Mouse (Mus musculus) myocyte (in vitro differentiated cells): ENCODE data around the gene Ifit1bl2. TPM values are rescaled to one million over a fixed set of nuclear protein-coding genes. Genes with fewer than 3 reads are reported as not detected.

Source experiments
- H3K27me3 ChIP-seq: one replicate; pipeline ENCODE4 v1.6.1; 2011; ENCODE audit not compliant: control insufficient read depth, insufficient read depth, insufficient read length
- H3K36me3 ChIP-seq: one replicate; pipeline ENCODE4 v1.6.1; 2011; ENCODE audit not compliant: control insufficient read depth, insufficient read depth
- H3K4me2 ChIP-seq: one replicate; pipeline ENCODE4 v1.6.1; 2011; ENCODE audit warnings: low read depth, control low read depth
- H3K4me3 ChIP-seq: one replicate; pipeline ENCODE4 v1.5.1; 2011; ENCODE audit warnings: mild to moderate bottlenecking, control low read depth, moderate library complexity
- H3K79me2 ChIP-seq: one replicate; pipeline ENCODE4 v1.6.1; 2011; ENCODE audit not compliant: control insufficient read depth, insufficient read depth
- H3ac ChIP-seq: one replicate; pipeline ENCODE4 v1.6.1; 2011; ENCODE audit not compliant: control insufficient read depth, insufficient read length
- CEBPB ChIP-seq: IDR thresholded peaks from 2 replicates; pipeline ENCODE4 v1.6.1; 2011; ENCODE audit warnings: mild to moderate bottlenecking, moderate library complexity; ENCODE audit not compliant: poor library complexity, insufficient read depth, severe bottlenecking
- E2F4 ChIP-seq: IDR thresholded peaks from one replicate; pipeline ENCODE4 v1.6.1; 2011; ENCODE audit warnings: mild to moderate bottlenecking, control low read depth, moderate library complexity; ENCODE audit not compliant: insufficient read depth
- MAX ChIP-seq: IDR thresholded peaks from one replicate; pipeline ENCODE4 v1.6.1; 2011; ENCODE audit warnings: low read depth, mild to moderate bottlenecking, control low read depth
- MYOD1 ChIP-seq, 3 experiments: IDR thresholded peaks; one replicate each; pipeline ENCODE4 v1.6.1; 2011; ENCODE audit warnings: control low read depth in 2 of 3, low read depth in 2 of 3, mild to moderate bottlenecking in 2 of 3, moderate library complexity in 1 of 3; ENCODE audit not compliant: insufficient read length in 2 of 3, control insufficient read depth in 1 of 3
- MYOG ChIP-seq, 3 experiments: IDR thresholded peaks; one replicate each; pipeline ENCODE4 v1.6.1; 2011; ENCODE audit warnings: control low read depth in 2 of 3, low read depth in 2 of 3, mild to moderate bottlenecking in 2 of 3; ENCODE audit not compliant: insufficient read length in 2 of 3, control insufficient read depth in 1 of 3, insufficient read depth in 1 of 3
- POLR2A ChIP-seq: IDR thresholded peaks from one replicate; pipeline ENCODE4 v1.6.1; 2011; ENCODE audit warnings: low read depth, mild to moderate bottlenecking, control low read depth, moderate library complexity; ENCODE audit not compliant: insufficient read length
- POLR2AphosphoS2 ChIP-seq: IDR thresholded peaks from one replicate; pipeline ENCODE4 v1.6.1; 2011; ENCODE audit warnings: low read depth, control low read depth; ENCODE audit not compliant: insufficient read length
- REST ChIP-seq: IDR thresholded peaks from one replicate; pipeline ENCODE4 v1.6.1; 2011; ENCODE audit warnings: mild to moderate bottlenecking, control low read depth, moderate library complexity; ENCODE audit not compliant: insufficient read depth, insufficient read length
- SRF ChIP-seq: IDR thresholded peaks from one replicate; pipeline ENCODE4 v1.6.1; 2011; ENCODE audit warnings: low read depth; ENCODE audit not compliant: control insufficient read depth, insufficient read length
- TCF12 ChIP-seq: IDR thresholded peaks from one replicate; pipeline ENCODE4 v1.6.1; 2011; ENCODE audit warnings: mild to moderate bottlenecking, control low read depth; ENCODE audit not compliant: poor library complexity, insufficient read depth, severe bottlenecking
- TCF3 ChIP-seq: IDR thresholded peaks from one replicate; pipeline ENCODE4 v1.6.1; 2011; ENCODE audit warnings: low read depth, control low read depth; ENCODE audit not compliant: insufficient read length
- USF1 ChIP-seq: IDR thresholded peaks from one replicate; pipeline ENCODE4 v1.6.1; 2011; ENCODE audit warnings: low read depth, mild to moderate bottlenecking, control low read depth, moderate library complexity
- polyA plus RNA-seq: library from polyadenylated mRNA; unstranded; fragments of >200 nt; fragmentation: generic; extraction: Trizol; gene quantifications from one replicate; pipeline ENCODE4 v1.2.1, GENCODE M21; 2012; ENCODE audit warnings: missing spikeins

Gene Ifit1bl2
- polyA plus RNA-seq, 1 experiment, result 0.02 TPM

GRCm38 (mm10) chr19:34577121-34577520 lies 63.4 kb downstream of the Ifit1bl2 start:
- H3K4me2 ChIP-seq, result no peak overlapping the region
- H3K4me3 ChIP-seq, result no peak overlapping the region
- H3K79me2 ChIP-seq, result no peaks in the 10 kb centered on the region
- H3ac ChIP-seq, result no peak overlapping the region
- H3K27me3 ChIP-seq, result no peaks in the 10 kb centered on the region
- no peaks in the 10 kb centered on the region for H3K36me3 ChIP-seq
- TF ChIP-seq POLR2A (no peak), TCF12 (no peak), REST (no peak)

GRCm38 (mm10) chr19:34573650-34574049 lies 66.9 kb downstream of the Ifit1bl2 start:
- H3ac ChIP-seq, result no peak overlapping the region
- H3K36me3 ChIP-seq, result no peaks in the 10 kb centered on the region
- no peak overlapping the region for H3K4me2 ChIP-seq
- no peak for TF ChIP-seq SRF
- TF ChIP-seq POLR2AphosphoS2, result no peak
- TF ChIP-seq E2F4, result no peak
- no peak for TF ChIP-seq USF1
- TF ChIP-seq CEBPB, result no peak
- TF ChIP-seq REST, result no peak
- no peak for TF ChIP-seq POLR2A
- TF ChIP-seq MYOD1 (IDR thresholded peaks at IDR 0.05; ENCODE audit: control insufficient read depth in 1 of 3, insufficient read length in 2 of 3, low read depth in 2 of 3), result no peak
- no peak for TF ChIP-seq TCF3
- TF ChIP-seq MYOG (IDR thresholded peaks at IDR 0.05; ENCODE audit: control insufficient read depth in 1 of 3, insufficient read depth in 1 of 3, insufficient read length in 2 of 3, low read depth in 2 of 3), result no peak
- no peaks in the 10 kb centered on the region for H3K79me2 ChIP-seq
- no peaks in the 10 kb centered on the region for H3K27me3 ChIP-seq
- no peak overlapping the region for H3K4me3 ChIP-seq

GRCm38 (mm10) chr19:34571080-34571479 lies 69.5 kb downstream of the Ifit1bl2 start:
- no peak overlapping the region for H3ac ChIP-seq
- H3K4me3 ChIP-seq, result no peak overlapping the region
- no peaks in the 10 kb centered on the region for H3K79me2 ChIP-seq
- TF ChIP-seq TCF12 (no peak), POLR2AphosphoS2 (no peak), REST (no peak), TCF3 (no peak), MYOG (IDR thresholded peaks at IDR 0.05; ENCODE audit: control insufficient read depth in 1 of 3, insufficient read depth in 1 of 3, insufficient read length in 2 of 3, low read depth in 2 of 3) (no peak), POLR2A (no peak), E2F4 (no peak), SRF (no peak), MYOD1 (IDR thresholded peaks at IDR 0.05; ENCODE audit: control insufficient read depth in 1 of 3, insufficient read length in 2 of 3, low read depth in 2 of 3) (no peak), CEBPB (no peak), MAX (no peak)
- no peaks in the 10 kb centered on the region for H3K27me3 ChIP-seq
- no peak overlapping the region for H3K4me2 ChIP-seq
- no peaks in the 10 kb centered on the region for H3K36me3 ChIP-seq

- Histone ChIP-seq H3ac (no peak overlapping the region), H3K36me3 (no peaks in the 10 kb centered on the region), H3K27me3 (no peaks in the 10 kb centered on the region), H3K4me2 (no peak overlapping the region), H3K79me2 (no peaks in the 10 kb centered on the region), H3K4me3 (no peak overlapping the region)
- TF ChIP-seq E2F4 (no peak), USF1 (no peak), REST (no peak), POLR2A (no peak), POLR2AphosphoS2 (no peak), MAX (no peak), MYOD1 (IDR thresholded peaks at IDR 0.05; ENCODE audit: control insufficient read depth in 1 of 3, insufficient read length in 2 of 3, low read depth in 2 of 3) (no peak), CEBPB (no peak), MYOG (IDR thresholded peaks at IDR 0.05; ENCODE audit: control insufficient read depth in 1 of 3, insufficient read depth in 1 of 3, insufficient read length in 2 of 3, low read depth in 2 of 3) (no peak), SRF (no peak), TCF3 (no peak), TCF12 (no peak)
Observed at GRCm38 (mm10) chr19:34569896-34570476, 70.6 kb downstream of the Ifit1bl2 start.

GRCm38 (mm10) chr19:34568988-34569895 lies 71.3 kb downstream of the Ifit1bl2 start:
- H3K27me3 ChIP-seq, result no peaks in the 10 kb centered on the region
- H3K36me3 ChIP-seq, result no peaks in the 10 kb centered on the region
- no peak overlapping the region for H3K4me2 ChIP-seq
- no peak overlapping the region for H3K4me3 ChIP-seq
- TF ChIP-seq CEBPB (no peak), MYOD1 (IDR thresholded peaks at IDR 0.05; ENCODE audit: control insufficient read depth in 1 of 3, insufficient read length in 2 of 3, low read depth in 2 of 3) (no peak), POLR2A (no peak), SRF (no peak), TCF12 (no peak), MAX (no peak), USF1 (no peak), POLR2AphosphoS2 (no peak), E2F4 (no peak), TCF3 (no peak), MYOG (IDR thresholded peaks at IDR 0.05; ENCODE audit: control insufficient read depth in 1 of 3, insufficient read depth in 1 of 3, insufficient read length in 2 of 3, low read depth in 2 of 3) (no peak), REST (no peak)
- H3ac ChIP-seq, result no peak overlapping the region
- H3K79me2 ChIP-seq, result no peaks in the 10 kb centered on the region
